Mouse (Mus musculus) bone marrow, adult 2 months (tissue): Measurements from ENCODE around the gene Mpdz.

Experiments used
- CTCF ChIP-seq: fragments of 200-500 bp; IDR thresholded peaks from 2 replicates; pipeline ENCODE4 v1.5.1; 2011; ENCODE audit warnings: low read length, control low read depth; ENCODE audit not compliant: control insufficient read depth, insufficient read depth
- POLR2A ChIP-seq: fragments of 200-500 bp; IDR thresholded peaks from 2 replicates; pipeline ENCODE4 v1.6.1; 2011; ENCODE audit warnings: low read depth, mild to moderate bottlenecking, control low read depth, low read length, borderline replicate concordance; ENCODE audit not compliant: control insufficient read depth

GRCm38 (mm10) chr4:81483887-81484602, 41.4 kb upstream of the Mpdz start:
- no peak for TF ChIP-seq POLR2A
- no peak for TF ChIP-seq CTCF
